In the genomic region with DNA sequence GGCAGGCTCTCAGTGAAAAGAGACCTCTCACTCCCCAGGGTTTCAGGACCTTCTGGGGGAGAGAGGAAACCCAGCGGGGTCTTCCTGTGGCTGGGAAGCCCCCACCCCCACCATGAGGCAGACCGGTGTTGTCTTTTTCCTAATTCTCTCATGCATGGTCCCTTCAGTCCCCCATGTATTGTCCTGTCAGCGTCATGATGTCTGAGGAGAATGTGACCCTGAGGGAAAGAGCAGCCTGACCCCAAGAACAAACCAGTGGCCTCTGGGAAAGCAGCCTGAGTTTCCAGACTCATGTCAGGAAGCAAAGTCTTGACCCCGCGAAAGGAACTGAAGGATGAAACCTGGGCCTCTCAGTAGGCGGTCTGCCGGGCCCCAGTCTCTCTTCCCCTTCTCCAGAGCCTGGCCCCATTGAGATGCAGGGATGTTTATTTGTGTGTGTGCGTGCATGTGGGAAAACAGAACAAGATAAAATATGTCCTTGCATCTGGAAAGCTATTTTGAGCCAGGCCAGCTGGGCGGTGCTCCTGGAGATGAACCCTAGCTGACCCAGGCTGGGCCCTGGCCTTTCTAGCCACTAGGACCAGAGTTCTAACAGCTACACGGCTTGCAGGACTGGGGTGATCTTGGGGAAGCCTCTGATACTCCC, we compare ENCODE assay signal across 8 mouse cellular contexts.
DNase-seq lines count a peak whose midpoint lies in the region; ATAC-seq lines count a peak whose summit lies in the region.

No protein-coding gene starts in this region.

- no peaks in the 10 kb centered on the region for H3K9me3 ChIP-seq in embryonic facial prominence, embryonic 10.5 days
- H3K9me3 ChIP-seq in intestine, embryonic 14.5 days (ENCODE audit: control insufficient read depth, low read length), result no peaks in the 10 kb centered on the region
- no peaks in the 10 kb centered on the region for H3K9me3 ChIP-seq in liver, embryonic 16.5 days (replicated peaks; ENCODE audit: control insufficient read depth, low read length)

- 25% methylated on average over 10 of the region's 10 CpGs for WGBS in embryonic facial prominence, embryonic 10.5 days
- WGBS in intestine, embryonic 14.5 days, result 34% methylated on average over 10 of the region's 10 CpGs
- WGBS in liver, embryonic 16.5 days (ENCODE audit: insufficient replicate concordance), result 35% methylated on average over 10 of the region's 10 CpGs

- H3K4me2 ChIP-seq in intestine, embryonic 14.5 days (ENCODE audit: low read length), result no peak overlapping the region
- H3K4me2 ChIP-seq in liver, embryonic 16.5 days (ENCODE audit: low read depth, low read length), result no peak overlapping the region

- ATAC-seq in intestine, embryonic 14.5 days (replicated peaks; ENCODE audit: low FRiP score, low TSS enrichment, low read depth), result no peak
- peak; percentile 65 for ATAC-seq in liver, embryonic 16.5 days (ENCODE audit: low read depth)
- no peak for ATAC-seq in megakaryocyte-erythroid progenitor cell, adult 5-6 weeks (replicated peaks; ENCODE audit: low FRiP score, low TSS enrichment, poor library complexity, severe bottlenecking)

- no peaks in the 10 kb centered on the region for H3K36me3 ChIP-seq in embryonic facial prominence, embryonic 10.5 days (replicated peaks)
- H3K36me3 ChIP-seq in intestine, embryonic 14.5 days (ENCODE audit: control insufficient read depth, insufficient read depth, low read length), result no peaks in the 10 kb centered on the region
- no peaks in the 10 kb centered on the region for H3K36me3 ChIP-seq in liver, embryonic 16.5 days (ENCODE audit: control insufficient read depth, insufficient read depth)

- no peak overlapping the region for H3K4me3 ChIP-seq in embryonic facial prominence, embryonic 10.5 days
- no peak overlapping the region for H3K4me3 ChIP-seq in intestine, embryonic 14.5 days (ENCODE audit: low read depth, low read length)
- H3K4me3 ChIP-seq in liver, embryonic 16.5 days (ENCODE audit: low read depth, low read length), result no peak overlapping the region

- H3K9ac ChIP-seq in intestine, embryonic 14.5 days (ENCODE audit: low read length), result no peak overlapping the region
- no peak overlapping the region for H3K9ac ChIP-seq in liver, embryonic 16.5 days (ENCODE audit: low read depth, low read length)

- H3K4me1 ChIP-seq in embryonic facial prominence, embryonic 10.5 days, result peaks cover 39% of the 10 kb centered on the region
- peaks cover 28% of the 10 kb centered on the region for H3K4me1 ChIP-seq in intestine, embryonic 14.5 days (replicated peaks; ENCODE audit: control insufficient read depth, insufficient read depth, low read length)
- H3K4me1 ChIP-seq in liver, embryonic 16.5 days (ENCODE audit: control insufficient read depth, low read depth, low read length), result no peaks in the 10 kb centered on the region

- no peaks in the 10 kb centered on the region for H3K27me3 ChIP-seq in embryonic facial prominence, embryonic 10.5 days (replicated peaks; ENCODE audit: low read depth, poor library complexity, severe bottlenecking)
- no peaks in the 10 kb centered on the region for H3K27me3 ChIP-seq in intestine, embryonic 14.5 days (replicated peaks; ENCODE audit: control insufficient read depth, insufficient read depth, low read length)
- no peaks in the 10 kb centered on the region for H3K27me3 ChIP-seq in liver, embryonic 16.5 days (ENCODE audit: control insufficient read depth, insufficient read depth, low read depth, low read length)

- H3K27ac ChIP-seq in embryonic facial prominence, embryonic 10.5 days (replicated peaks), result peak overlapping the region; percentile 42
- peak overlapping the region; percentile 81 for H3K27ac ChIP-seq in intestine, embryonic 14.5 days (ENCODE audit: low read depth)
- peak overlapping the region; percentile 33; the same call in 1 of the 2 replicates for H3K27ac ChIP-seq in liver, embryonic 16.5 days (ENCODE audit: low read length)

- peak; percentile 11 for DNase-seq in adipocyte (ENCODE audit: low spot score)
- DNase-seq in embryonic facial prominence, embryonic 10.5 days (ENCODE audit: low spot score), result peak; percentile 37
- DNase-seq in intestine, embryonic 14.5 days (ENCODE audit: low spot score), result no peak
- DNase-seq in testis, postnatal 10 days (ENCODE audit: low spot score), result peak; percentile 55
- DNase-seq in thymus, postnatal 14 days, result no peak
- no peak for DNase-seq in thymus, postnatal 4 days

Comparison
In these comparisons a context has a peak if more than half of its experiments do, and no peak if none do; other contexts are left out.
1. DNase-seq: peak in adipocyte (single experiment), embryonic facial prominence, embryonic 10.5 days (single experiment) and testis, postnatal 10 days (single experiment); none in intestine, embryonic 14.5 days (single experiment), thymus, postnatal 14 days (single experiment) and thymus, postnatal 4 days (single experiment).
2. Peak in every context shown above with its lines, with median percentiles within 50 percentile points of each other: H3K27ac ChIP-seq.